8 mouse cellular contexts compared by ENCODE assay signal in the genomic region with DNA sequence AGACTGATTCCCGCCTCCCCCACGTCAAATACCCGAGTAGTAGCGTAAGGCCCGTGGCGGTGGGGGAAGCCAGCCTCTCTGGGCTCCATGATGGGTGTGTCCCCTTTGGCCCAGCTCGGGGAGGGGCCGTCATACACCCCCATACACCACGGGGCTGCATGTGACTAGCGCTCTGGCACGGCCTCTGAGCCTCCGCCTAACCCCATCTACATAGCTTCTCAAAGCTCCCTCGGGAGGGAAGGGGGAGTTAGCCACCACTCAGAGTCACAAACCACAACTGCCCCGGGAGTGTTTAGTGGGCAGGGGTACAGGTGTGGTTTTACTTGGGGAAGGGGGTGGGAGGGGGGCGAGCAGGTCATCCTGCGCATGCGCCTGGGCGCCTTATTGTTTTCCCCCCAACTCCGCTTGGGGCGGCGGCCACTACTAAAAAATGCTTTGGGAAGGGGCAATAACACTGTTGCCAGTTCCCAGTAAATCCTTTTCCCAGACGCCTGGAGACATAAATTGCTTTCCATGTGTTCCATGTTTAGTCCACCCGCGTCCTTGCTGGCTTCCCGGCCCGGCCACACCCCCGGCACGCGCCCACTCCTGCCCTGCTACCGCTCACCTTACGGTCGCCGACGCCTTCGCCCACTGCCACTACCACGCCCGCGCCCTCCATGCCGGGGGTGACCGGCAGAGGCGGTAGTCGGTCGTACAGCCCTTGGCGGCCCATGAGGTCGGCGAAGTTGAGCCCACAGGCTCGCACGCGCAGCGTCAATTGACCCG. TPM values are rescaled to one million over a fixed set of nuclear protein-coding genes. Genes with fewer than 3 reads are reported as not detected.
DNase-seq lines count a peak whose midpoint lies in the region; ATAC-seq lines count a peak whose summit lies in the region.

No protein-coding gene starts in this region.

- DNase-seq in fibroblast of lung, adult 2 months (ENCODE audit: low read depth) = peak; percentile 83
- peak; percentile 80 to 82 for DNase-seq in heart, postnatal 10 days
- DNase-seq in kidney, postnatal 36 days = peak; percentile 45 to 68
- peak; percentile 41 to 53 for DNase-seq in spleen, postnatal 10 days (ENCODE audit: low spot score in 2 of 2)
- no peak for DNase-seq in right cerebral cortex, postnatal 25 days

- intact Hi-C loops in heart, postnatal 10 days (cut with DNase I) = loop anchor here (5.0 kb wide), 1 partner anchor 87 kb away; a partner anchor contains a TSS

- ATAC-seq in CD4-positive, CD25-positive, alpha-beta regulatory T cell, adult 4 months = peak; percentile 48
- peak; percentile 34 for ATAC-seq in activated CD4-positive, CD25-positive, alpha-beta regulatory T cell, adult 4 months
- peak; percentile 15; the same call in 1 of the 2 replicates for ATAC-seq in megakaryocyte-erythroid progenitor cell, adult 5-6 weeks (replicated peaks; ENCODE audit: low FRiP score, low TSS enrichment, poor library complexity, severe bottlenecking)

RNA-seq across cellular contexts. Expression of a gene that starts 0.5 kb away (rescaled TPM):
- under 1 TPM in 1 of 2 experiments, not detected in 1; 0.23 TPM for polyA plus RNA-seq in CD4-positive, CD25-positive, alpha-beta regulatory T cell, adult 4 months (2017; shearing (Covaris generic))
- polyA plus RNA-seq in activated CD4-positive, CD25-positive, alpha-beta regulatory T cell, adult 4 months (2017; shearing (Covaris generic)) = under 1 TPM; 0.24 to 0.36 TPM
- total RNA-seq in heart, postnatal 10 days (2021) = 1 to 10 TPM; 6.5 to 8.4 TPM
- 1.6 and 7.2 TPM in 2 replicates for total RNA-seq in megakaryocyte-erythroid progenitor cell, adult 5-6 weeks (2014; fragmentation: Nextera tagmentation)
- total RNA-seq in megakaryocyte-erythroid progenitor cell, adult 5-6 weeks (2017) = 3.5 and 3.8 TPM in 2 replicates

RNA-seq across cellular contexts. Expression of a gene that starts 0.7 kb away (rescaled TPM):
- 1 to 10 TPM; 1.1 to 1.5 TPM for polyA plus RNA-seq in CD4-positive, CD25-positive, alpha-beta regulatory T cell, adult 4 months (2017; shearing (Covaris generic))
- polyA plus RNA-seq in activated CD4-positive, CD25-positive, alpha-beta regulatory T cell, adult 4 months (2017; shearing (Covaris generic)) = 1 to 10 TPM in 1 of 2 experiments, under 1 TPM in 1; 0.60 to 1.5 TPM
- total RNA-seq in heart, postnatal 10 days (2021) = 10 to 100 TPM; 50.1 to 50.4 TPM
- 6.5 and 7.4 TPM in 2 replicates for total RNA-seq in megakaryocyte-erythroid progenitor cell, adult 5-6 weeks (2014; fragmentation: Nextera tagmentation)
- 3.3 and 5.4 TPM in 2 replicates for total RNA-seq in megakaryocyte-erythroid progenitor cell, adult 5-6 weeks (2017)

RNA-seq across cellular contexts. Expression of a gene that starts 17.1 kb away (rescaled TPM):
- 100 to 1,000 TPM; 174 to 204 TPM for polyA plus RNA-seq in CD4-positive, CD25-positive, alpha-beta regulatory T cell, adult 4 months (2017; shearing (Covaris generic))
- 100 to 1,000 TPM; 148 to 179 TPM for polyA plus RNA-seq in activated CD4-positive, CD25-positive, alpha-beta regulatory T cell, adult 4 months (2017; shearing (Covaris generic))
- total RNA-seq in heart, postnatal 10 days (2021) = 10 to 100 TPM; 12.9 to 13.7 TPM
- total RNA-seq in megakaryocyte-erythroid progenitor cell, adult 5-6 weeks (2014; fragmentation: Nextera tagmentation) = 35.5 and 44.1 TPM in 2 replicates
- 31.7 and 33.5 TPM in 2 replicates for total RNA-seq in megakaryocyte-erythroid progenitor cell, adult 5-6 weeks (2017)

RNA-seq across cellular contexts. Expression of a gene that starts 23.2 kb away (rescaled TPM):
- polyA plus RNA-seq in CD4-positive, CD25-positive, alpha-beta regulatory T cell, adult 4 months (2017; shearing (Covaris generic)) = 100 to 1,000 TPM; 407 to 740 TPM
- polyA plus RNA-seq in activated CD4-positive, CD25-positive, alpha-beta regulatory T cell, adult 4 months (2017; shearing (Covaris generic)) = 100 to 1,000 TPM; 581 to 812 TPM
- total RNA-seq in heart, postnatal 10 days (2021) = 10 to 100 TPM; 63.3 to 68.3 TPM
- 1,243 and 1,644 TPM in 2 replicates for total RNA-seq in megakaryocyte-erythroid progenitor cell, adult 5-6 weeks (2014; fragmentation: Nextera tagmentation)
- total RNA-seq in megakaryocyte-erythroid progenitor cell, adult 5-6 weeks (2017) = 3,990 and 4,375 TPM in 2 replicates

RNA-seq across cellular contexts. Expression of a gene that starts 40.2 kb away (rescaled TPM):
- 1 to 10 TPM; 1.7 to 2.1 TPM for polyA plus RNA-seq in CD4-positive, CD25-positive, alpha-beta regulatory T cell, adult 4 months (2017; shearing (Covaris generic))
- 1 to 10 TPM; 1.1 to 4.2 TPM for polyA plus RNA-seq in activated CD4-positive, CD25-positive, alpha-beta regulatory T cell, adult 4 months (2017; shearing (Covaris generic))
- total RNA-seq in heart, postnatal 10 days (2021) = 10 to 100 TPM; 37.4 to 39.7 TPM
- not detected in 2 replicates for total RNA-seq in megakaryocyte-erythroid progenitor cell, adult 5-6 weeks (2014; fragmentation: Nextera tagmentation)
- not detected in 2 replicates for total RNA-seq in megakaryocyte-erythroid progenitor cell, adult 5-6 weeks (2017)

Comparison
In these comparisons a context has a peak if more than half of its experiments do, and no peak if none do; other contexts are left out.
1. RNA of a gene that starts 0.7 kb away (total RNA-seq): 50.1 to 50.4 TPM in heart, postnatal 10 days; 3.3 to 7.4 TPM in megakaryocyte-erythroid progenitor cell, adult 5-6 weeks; every median in the first group is over 4 times any median in the second.
2. Peak in every context shown above with its lines, with median percentiles within 50 percentile points of each other: ATAC-seq.